Mouse (Mus musculus) right cerebral cortex, postnatal 14 days (tissue): Measurements from ENCODE around the gene Olfr1512.
"Not testable (repeated sequence)": the region's sequence is repeated elsewhere in the genome, so short reads cannot be mapped to it uniquely, and the experiment has no call there.

Experiments
- DNase-seq: peaks from one replicate; pipeline ENCODE4 v3.0.0; 2022

The Olfr1512 gene

DNA sequence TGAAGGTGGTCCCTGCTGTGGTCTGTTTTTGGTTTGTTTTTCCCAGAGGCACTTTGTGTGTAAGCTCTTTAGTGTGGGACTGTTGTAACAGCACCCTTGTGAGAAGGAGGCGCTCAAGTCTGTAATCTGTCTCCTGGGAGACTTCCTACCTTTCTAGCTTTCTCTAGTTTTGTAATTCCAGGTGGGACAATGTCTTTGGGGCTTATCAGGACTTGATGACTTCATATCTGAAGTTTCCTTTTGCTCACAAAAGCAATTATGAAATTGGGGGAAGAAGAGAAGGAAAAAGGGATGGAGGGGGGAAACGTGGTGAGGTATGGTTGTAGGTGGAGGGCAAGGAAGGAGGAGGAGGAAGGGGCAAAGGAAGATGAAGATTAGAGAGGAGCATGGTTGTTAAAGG lies at the start of gene Olfr1512:
Gene Olfr1512 (minus strand): TSS at position 101 of the 400 bp plus-strand sequence.
- no peak for DNase-seq

DNA sequence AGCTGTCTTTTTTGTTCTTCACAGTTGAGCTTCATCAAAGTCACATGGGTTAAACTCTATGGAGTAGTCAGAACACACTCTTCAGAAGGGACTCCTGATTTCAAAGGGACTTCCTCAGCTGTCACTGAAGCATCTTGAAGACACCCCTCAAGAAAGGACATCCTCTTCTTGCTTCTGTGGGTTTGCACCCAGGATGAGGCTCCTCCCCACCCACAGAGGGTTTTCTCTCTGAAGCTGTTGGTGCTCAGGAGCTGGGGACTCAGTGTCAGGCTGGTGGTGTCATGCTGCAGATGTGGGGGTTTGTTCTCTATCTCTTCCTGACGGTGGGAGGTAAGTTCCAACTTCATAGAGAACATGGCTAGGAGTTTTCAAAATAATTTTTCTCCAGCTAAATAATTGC lies 48.7 kb upstream of the Olfr1512 start:
- DNase-seq, result no peak

DNA sequence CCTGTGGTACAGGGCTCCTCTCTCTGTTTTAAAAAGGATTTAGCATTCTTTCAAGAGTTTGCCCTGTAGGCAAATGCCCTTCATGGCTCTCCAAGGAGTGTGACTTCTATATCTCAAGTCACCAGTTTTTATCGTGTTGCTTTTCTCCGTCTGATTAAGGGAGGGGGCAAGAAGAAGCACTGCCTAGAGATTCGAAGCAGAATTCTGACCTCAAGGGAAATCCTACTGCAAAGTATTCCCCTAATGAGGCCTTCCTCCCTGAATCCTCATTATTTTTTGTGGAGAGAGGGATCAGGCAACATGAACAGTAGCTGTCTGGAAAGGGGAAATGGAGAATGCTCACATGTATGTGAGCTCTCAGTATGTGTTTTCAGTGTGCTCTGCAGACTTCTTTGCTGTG lies 35.3 kb upstream of the Olfr1512 start, which contains the start of gene Olfr1510:
Gene Olfr1510 (minus strand): TSS at position 101 of the 400 bp plus-strand sequence.
- no peak for DNase-seq

DNA sequence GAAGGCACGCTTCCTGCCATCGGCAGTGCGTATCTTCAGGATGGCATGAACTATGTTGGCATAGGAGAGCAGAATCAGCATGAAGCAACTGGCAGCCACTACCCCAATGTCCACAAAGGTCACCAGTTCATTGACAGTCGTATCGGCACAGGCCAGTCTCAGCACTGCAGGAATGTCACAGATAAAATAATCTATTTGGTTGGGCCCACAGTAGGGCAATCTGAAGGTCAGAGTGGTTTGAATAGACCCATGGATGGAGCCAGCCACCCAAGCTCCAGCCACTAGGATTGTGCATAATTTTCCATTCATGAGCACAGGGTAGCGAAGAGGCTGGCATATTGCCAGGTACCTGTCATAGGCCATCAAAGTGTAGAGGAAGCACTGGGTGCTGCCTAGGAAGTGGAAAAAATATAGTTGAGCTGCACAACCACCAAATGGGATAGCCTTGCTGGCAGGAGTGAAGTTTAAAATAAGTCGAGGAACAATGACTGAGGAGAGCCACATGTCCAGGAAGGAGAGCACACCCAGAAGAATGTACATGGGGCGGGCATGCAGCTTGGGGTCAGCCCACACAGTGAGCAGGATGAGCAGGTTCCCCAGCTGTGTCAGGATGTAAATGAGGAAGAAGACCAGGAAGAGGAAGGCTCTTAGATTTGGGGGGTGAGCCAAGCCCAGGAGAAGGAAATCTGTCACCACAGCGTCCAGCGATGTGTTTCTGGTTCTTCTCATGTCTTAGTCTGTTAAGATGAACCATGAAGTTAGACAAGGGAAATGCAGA lies 31.4 kb upstream of the Olfr1512 start:
- not testable (repeated sequence) for DNase-seq

DNA sequence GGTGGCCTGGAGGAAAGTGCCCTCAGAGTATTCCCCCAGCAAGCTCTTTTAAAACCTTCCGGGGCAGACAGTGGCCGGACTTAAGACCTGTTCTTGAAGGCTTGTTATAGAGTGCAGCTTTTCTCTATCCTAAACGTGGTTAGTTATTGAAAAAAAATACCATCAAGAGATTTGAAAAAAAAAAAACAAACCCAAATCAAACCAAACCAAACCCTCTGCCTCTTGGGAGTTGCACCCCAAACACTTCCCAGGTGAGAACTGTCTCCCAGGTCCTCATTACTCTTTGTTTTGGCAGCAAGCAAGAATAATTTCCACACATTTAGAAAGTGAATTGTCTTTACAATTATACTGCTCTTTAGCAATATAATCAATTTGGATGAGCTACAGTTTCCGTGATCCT lies 18.3 kb upstream of the Olfr1512 start, which contains the start of gene Olfr1511:
Gene Olfr1511 (minus strand): TSS at position 101 of the 400 bp plus-strand sequence.
- no peak for DNase-seq

DNA sequence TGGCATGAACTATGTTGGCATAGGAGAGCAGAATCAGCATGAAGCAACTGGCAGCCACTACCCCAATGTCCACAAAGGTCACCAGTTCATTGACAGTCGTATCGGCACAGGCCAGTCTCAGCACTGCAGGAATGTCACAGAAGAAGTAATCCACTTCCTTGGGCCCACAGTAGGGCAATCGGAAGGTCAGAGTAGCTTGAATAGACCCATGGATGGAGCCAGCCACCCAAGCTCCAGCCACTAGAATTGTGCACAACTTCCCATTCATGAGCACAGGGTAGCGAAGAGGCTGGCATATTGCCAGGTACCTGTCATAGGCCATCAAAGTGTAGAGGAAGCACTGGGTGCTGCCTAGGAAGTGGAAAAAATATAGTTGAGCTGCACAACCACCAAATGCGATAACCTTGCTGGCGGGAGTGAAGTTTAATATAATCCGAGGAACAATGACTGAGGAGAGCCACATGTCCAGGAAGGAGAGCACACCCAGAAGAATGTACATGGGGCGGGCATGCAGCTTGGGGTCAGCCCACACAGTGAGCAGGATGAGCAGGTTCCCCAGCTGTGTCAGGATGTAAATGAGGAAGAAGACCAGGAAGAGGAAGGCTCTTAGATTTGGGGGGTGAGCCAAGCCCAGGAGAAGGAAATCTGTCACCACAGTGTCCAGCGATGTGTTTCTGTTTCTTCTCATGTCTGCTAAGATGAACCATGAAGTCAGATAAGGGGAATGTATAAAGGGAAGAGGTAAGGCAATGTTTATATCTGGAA lies 11.3 kb upstream of the Olfr1512 start:
- DNase-seq, result not testable (repeated sequence)

DNA sequence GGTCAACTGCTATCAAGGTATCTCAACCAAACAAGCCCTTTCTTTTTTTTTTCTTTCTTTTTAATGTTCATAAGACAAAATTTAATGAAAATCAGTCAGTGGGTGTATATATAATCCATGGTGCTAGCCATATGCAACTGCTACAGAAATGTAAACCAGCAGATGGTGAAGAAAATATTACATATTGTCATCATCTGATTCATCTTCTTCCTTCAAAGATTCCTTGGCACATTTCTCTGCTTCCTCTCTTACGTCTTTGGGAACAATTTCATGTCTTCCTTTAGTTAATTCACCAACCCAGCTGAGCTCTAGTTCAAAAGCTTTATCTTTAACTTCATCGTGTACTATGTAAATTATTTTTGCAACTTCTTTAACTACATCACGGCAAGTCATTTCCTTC lies 10.2 kb downstream of the Olfr1512 start:
- no peak for DNase-seq

DNA sequence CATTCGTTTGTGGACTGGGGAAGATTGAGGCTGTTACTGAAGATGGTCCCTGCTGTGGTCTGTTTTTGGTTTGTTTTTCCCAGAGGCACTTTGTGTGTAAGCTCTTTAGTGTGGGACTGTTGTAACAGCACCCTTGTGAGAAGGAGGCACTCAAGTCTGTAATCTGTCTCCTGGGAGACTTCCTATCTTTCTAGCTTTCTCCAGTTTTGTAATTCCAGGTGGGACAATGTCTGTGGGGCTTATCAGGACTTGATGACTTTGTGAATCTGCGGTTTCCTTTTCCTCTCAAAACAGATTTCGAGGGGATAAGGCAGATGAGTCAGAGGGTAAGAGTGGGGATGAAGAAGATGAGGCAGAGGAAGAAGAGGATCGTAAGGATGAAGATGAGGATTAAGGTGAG lies 22.7 kb downstream of the Olfr1512 start, which contains the start of gene Olfr1513:
Gene Olfr1513 (minus strand): TSS at position 101 of the 400 bp plus-strand sequence.
- no peak for DNase-seq

DNA sequence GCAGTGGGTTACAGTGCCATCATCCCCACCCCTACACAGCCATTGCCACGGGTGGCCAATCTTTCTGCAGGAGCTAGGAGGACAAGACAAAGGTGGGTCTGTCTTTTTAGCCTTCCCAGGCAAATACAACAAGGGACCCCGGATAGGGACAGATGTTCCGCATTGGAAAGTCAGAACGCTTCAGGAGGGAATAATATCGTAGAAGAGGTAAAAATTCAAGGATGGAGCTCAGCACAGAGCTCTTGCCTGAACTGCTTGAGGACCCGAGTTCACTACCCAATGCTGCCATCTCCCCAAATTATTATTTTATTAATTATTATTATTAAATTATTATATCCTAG lies 39.5 kb downstream of the Olfr1512 start:
- no peak for DNase-seq

DNA sequence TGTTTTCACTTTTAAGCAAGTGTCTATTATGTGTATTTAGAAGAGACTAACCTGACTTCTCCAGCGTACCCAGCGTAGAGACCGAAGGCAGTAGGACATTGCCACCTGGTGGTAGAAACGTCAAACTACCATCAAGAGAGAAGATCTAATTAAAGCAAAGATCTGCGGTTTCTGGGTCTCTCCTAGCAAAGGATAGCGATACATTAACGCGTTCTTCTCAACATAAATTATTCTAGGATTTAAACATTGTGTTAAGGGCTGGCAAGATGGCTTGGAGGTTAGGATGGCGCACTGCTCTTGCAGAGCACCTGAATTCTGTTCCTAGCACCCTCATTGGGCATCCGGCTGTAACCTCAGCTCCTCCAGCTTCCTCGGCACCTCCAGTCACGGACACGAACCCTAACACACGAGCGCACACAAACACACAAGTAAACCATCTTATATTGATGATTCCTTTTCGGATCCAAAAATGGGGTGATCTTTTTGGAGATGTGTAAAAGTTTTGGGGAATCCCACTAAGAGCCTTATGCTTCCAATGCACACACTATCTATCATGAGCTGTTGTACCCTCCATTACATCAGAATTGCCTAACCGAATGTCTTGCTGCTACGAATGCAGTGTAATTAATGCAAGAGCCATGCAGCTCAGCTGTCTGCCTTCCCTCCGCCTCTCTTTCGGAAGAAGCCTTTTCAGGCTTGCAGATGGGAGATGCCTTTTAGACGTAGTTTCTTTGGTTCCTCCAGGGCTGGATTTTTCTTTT lies 40.0 kb downstream of the Olfr1512 start:
- peak; percentile 57 for DNase-seq

DNA sequence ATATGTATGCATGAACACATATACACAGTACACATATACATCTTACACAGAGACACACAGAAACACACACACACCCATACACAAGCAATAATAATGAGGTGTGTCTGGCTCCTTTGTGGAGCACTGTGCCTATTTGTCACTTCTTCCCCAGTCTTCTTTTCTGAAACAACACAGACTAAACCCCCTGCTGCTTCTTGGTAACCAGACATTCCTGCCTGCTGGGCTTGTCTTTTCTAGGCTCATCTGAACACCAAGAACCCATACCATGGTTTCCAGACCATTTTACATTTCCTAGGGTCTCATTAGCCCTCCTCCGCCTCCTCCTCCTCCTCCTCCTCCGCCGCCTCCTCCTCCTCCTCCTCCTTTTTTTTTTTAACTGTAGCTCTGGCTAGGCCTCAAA lies 46.8 kb downstream of the Olfr1512 start:
- no peak for DNase-seq

DNA sequence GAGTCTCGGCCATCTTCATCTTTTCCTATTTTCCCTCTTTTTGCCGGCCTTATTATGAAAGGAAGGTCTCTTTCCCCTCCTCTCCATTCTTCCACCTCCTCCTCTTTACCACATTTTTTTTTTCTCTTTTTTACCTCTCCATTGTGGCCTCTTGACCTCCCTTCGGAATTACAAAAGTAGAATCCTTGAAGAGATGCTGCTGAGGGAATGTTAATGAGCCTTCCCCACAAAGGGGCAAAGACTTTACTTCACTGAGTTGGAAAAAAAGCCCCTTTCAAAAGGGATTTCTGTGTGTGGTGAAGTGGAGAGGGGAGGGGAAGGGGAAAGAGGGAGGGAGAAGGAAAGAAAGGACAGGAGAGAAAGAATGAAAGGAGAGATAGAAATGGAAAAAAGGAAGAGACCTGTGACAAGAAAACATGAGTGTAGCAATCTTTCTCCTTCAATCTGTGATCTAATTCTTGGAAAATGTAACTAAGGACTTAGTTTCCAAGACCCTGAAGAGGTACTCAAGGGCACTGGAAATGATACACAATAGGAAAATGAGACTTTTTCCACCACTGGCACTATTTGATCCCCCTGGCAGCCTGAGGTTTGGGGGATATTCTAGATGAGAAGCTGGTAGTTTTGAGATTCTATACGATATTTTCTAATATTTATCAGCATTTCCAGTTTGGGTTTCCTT lies 47.8 kb downstream of the Olfr1512 start:
- no peak for DNase-seq

DNA sequence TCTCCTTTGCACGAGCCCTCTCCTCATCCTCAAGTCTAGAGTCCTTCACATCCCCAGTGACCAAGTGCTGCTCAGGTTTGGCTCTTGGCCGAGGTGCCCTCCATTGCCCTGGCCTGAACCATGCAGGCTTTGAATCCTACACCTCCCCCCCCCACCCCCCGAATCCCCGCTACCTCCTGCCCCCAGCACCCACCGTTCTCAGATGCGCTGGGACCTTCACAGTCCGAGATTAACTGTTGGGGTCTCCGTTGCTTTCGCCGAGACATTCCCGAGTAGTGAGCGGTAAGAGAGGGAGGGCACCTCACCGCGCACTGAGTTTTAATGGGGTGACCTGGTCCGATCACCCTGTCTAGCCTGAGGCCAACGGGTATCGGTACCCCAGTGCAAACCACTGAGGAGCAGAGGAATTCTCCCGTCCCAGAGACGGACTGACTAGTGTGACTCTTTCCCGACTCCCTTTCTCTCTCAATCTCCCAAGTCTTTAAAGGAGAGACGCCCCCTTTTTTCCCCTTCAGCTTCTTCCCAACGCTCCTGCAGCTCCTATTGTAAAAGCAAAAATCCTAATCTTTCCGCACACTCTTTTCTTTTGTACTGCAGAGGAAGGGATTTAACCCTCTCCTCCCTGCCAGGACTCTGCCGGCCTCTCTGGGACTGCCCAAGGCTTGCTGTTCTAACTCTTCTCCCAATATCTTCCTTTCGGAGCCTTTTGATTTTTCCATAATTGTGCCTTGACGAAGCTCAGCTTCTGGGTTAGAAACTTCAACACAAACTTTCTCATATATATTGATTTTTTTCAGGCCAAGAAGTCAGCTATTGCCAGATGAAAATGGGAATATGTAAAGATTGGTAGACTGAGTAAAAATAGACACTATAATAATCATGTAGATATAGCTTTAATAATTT lies 50.8 kb downstream of the Olfr1512 start, which contains the start of gene Sall2:
Gene Sall2 (minus strand): TSS at position 853 of the 903 bp plus-strand sequence.
- DNase-seq, result no peak

DNA sequence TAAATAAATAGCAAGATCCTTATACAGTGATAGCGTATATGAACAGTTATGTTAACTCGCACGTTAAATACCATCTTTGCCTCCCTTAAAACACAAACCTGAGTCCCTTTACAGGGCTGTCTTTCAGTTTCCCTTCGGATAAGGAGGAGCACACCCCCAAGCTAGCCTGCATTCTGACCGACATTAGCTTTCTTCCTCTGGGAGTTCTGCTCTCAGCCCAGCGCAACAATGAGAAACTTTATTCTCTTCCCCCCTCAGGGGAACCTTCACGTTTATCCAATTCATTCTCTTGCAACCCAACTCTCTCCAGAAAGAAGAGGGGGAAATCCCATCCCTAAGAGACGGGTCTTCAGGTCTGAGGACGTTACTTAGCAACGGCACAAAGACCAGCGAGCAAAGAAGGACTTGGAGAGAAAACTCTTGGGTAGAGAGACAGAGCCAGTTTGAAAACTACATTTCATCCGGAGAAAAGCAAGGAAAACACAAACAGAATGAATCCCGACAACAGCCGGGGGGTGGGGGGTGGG lies 51.5 kb downstream of the Olfr1512 start:
- no peak for DNase-seq

DNA sequence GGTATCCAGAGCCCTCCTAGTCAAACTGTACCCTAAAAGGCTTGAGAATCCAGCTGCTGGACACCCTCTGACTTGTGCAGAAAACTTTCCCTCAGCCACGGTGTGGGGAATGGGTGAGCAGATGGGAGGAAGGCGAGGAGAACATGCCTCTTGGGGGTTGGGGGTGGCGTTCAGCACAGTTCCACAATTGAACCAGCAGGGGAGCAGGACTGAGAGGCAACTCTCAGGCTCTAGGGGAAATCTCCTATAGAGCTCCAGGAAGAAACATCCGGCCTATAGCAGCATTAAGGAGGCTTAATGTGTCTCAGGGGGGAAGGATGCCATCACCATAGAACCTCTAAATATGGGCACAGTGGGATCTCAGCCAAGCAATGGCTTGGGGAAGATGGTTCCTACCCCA lies 53.1 kb downstream of the Olfr1512 start:
- no peak for DNase-seq
